Mouse (Mus musculus): ENCODE results near the gene Prkcb.

The Prkcb gene

GRCm38 (mm10) chr7:122584421-122585151 lies 296.0 kb downstream of the Prkcb start:
- DNase-seq (ENCODE audit: low spot score in 2 of 2) = no peak

DNA sequence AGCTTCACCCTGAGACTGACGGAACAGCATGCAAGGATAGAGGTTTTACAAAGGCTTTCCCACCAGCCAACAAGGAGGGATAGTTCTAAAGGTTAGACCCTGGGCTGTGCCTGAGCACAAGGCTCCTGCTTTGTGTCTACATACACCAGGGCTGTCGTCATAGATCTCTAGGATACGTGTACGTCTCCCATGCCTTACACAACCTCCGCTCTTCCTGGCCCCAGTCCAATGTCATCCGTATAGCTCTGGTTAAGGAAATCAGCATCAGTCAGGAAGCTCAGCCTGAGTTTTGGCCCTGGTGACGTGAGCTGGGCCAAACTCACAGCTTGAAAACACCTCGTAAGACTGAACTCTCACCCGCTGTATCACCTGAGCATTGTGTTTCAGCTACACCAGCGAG lies 307.3 kb downstream of the Prkcb start:
- no peak for DNase-seq (ENCODE audit: low spot score in 2 of 2)

GRCm38 (mm10) chr7:122596596-122597170 lies 308.1 kb downstream of the Prkcb start:
- no peak for DNase-seq (ENCODE audit: low spot score in 2 of 2)

- DNase-seq (ENCODE audit: low spot score in 2 of 2) = no peak
Observed at GRCm38 (mm10) chr7:122597313-122597712, 308.8 kb downstream of the Prkcb start.

DNA sequence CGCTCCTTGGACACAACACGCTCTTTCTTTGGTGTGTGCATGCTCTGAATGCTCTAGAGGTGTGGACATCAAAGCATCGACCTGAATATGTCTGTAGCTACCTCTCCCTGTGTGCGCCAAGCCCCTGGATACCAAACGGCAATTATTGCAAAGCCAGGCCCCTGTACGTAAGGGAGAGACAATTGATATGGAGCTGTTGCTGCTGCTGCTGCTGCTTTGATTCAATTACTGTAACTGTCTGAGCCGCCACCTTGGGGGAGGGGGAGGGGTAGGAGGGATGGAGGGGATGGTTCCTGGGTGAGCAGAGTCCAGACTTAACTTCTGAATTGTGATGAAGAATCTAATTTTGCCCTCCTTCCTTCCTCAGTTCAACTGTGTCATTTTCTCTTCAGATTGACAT lies 312.3 kb downstream of the Prkcb start:
- no peak for DNase-seq (ENCODE audit: low spot score in 2 of 2)

GRCm38 (mm10) chr7:122605066-122605465 lies 316.5 kb downstream of the Prkcb start:
- DNase-seq (ENCODE audit: low spot score in 2 of 2) = peak in 1 of 2 experiments; percentile 18

- DNase-seq (ENCODE audit: low spot score in 2 of 2) = no peak
Observed at GRCm38 (mm10) chr7:122609420-122609819, 320.9 kb downstream of the Prkcb start.

DNA sequence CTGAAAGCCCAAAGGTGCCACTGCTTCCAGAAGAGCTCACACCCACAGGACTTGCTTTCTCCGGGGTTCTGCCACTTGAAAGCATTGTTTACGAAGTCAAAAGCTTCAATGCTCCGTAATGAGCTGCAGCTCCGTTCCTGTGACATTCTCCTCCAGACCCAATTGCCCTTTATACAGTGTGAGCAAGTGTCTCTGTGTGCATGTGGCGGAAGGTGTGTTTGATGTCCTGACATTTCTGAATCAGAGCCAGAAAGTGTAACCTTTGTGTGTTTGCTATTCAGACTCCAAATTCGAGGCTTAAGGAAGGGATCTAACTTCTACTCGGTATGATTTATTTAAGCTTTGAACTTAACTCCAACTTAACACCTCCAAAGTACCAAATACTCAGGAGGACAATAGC lies 321.6 kb downstream of the Prkcb start:
- no peak for DNase-seq (ENCODE audit: low spot score in 2 of 2)

- no peak for DNase-seq (ENCODE audit: low spot score in 2 of 2)
Observed at GRCm38 (mm10) chr7:122613876-122614275, 325.3 kb downstream of the Prkcb start.

DNA sequence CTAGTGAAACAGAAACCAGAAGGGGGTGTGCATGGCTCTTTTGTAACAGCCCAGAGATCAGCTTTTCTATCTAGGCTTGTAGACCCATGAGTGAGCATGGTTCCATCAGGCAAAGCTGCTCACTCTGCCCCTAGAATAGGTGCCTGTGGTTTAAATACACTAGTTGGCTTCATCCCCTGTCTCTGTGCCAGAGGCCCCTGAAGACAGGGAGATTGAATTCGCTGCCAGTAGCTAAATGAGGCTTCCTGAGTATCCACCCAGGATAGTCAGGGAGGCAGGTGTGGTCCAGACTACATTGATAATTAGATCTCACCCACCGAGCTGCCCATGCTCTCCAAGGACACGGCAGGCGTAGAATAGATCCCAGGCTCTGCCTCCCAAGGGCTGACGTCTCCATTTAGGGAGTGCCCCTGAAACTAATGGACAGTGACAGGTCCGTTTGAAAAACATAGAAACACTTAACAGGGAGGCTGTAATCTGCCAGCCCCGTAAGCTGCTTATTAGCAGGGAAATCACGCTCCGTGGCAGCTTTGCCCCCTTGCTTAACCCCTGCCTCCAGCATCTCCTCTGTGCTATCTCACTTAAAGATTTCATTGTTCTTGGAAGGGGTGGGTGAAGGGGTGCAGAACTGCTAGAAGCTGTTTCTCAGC lies 333.7 kb downstream of the Prkcb start:
- DNase-seq (ENCODE audit: low spot score in 2 of 2) = no peak

GRCm38 (mm10) chr7:122623753-122624152 lies 335.2 kb downstream of the Prkcb start:
- no peak for DNase-seq (ENCODE audit: low spot score in 2 of 2)

DNA sequence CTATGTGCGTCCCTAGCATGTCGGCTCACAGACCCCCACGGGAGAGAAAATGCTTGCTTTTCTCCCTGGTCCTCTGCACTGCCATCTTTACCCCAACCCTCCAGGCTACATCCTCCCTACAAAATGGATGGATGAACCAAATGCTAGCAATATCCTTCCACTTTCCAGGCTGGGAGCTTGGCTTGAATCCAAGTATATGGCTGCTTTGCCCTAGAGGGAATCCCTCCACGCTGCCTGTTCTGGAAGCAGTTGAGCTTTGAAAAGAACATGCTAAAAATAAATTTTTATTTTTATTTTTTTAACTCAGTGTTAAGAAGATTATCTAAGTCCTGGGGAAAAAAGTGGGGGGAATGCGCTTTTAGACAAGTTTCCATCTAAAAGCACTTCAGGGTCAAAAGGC lies 339.5 kb downstream of the Prkcb start:
- no peak for DNase-seq (ENCODE audit: low spot score in 2 of 2)

- DNase-seq (ENCODE audit: low spot score in 2 of 2) = no peak
Observed at GRCm38 (mm10) chr7:122630386-122630785, 341.8 kb downstream of the Prkcb start.

DNA sequence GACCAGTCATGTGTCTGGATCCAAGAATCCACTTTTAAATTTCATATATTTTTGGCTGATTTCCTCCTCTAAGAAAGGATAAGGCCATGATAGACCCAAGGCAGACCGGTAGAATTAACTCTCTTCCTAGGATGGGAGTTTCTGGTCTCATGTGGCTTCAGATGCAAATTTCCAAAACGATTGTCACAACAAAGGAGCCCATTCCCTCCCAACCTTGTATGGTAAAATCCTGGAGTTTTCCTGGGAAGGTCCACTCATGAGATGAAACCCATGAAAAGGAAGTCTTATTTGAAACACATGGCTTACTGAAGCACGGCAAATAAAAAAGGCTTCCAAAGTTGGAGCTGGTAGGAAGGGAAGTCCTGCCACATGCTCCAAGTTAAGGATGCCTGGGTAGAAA lies 342.6 kb downstream of the Prkcb start:
- DNase-seq (ENCODE audit: low spot score in 2 of 2) = no peak

DNA sequence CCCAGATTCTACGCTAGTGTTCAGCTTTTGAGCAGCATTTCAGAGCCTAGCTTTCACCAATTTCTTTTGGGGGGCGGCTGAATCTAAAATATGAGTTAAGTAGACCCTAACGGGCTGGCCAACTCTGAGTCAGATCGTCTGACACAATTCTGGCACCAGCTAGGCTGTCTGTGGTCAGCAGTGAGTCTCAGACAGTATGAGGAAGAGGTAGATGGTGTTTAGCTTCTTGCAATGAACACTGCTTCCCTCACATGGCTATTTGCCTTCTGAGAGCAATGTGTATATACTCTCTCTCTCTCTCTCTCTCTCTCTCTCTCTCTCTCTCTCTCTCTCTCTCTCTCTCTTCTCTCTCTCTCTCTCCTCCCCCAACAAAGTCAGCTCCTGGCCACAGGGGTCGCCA lies 344.4 kb downstream of the Prkcb start:
- DNase-seq (ENCODE audit: low spot score in 2 of 2) = peak in 1 of 2 experiments; percentile 19

- DNase-seq (ENCODE audit: low spot score in 2 of 2) = no peak
Observed at GRCm38 (mm10) chr7:122633463-122633862, 344.9 kb downstream of the Prkcb start.

DNA sequence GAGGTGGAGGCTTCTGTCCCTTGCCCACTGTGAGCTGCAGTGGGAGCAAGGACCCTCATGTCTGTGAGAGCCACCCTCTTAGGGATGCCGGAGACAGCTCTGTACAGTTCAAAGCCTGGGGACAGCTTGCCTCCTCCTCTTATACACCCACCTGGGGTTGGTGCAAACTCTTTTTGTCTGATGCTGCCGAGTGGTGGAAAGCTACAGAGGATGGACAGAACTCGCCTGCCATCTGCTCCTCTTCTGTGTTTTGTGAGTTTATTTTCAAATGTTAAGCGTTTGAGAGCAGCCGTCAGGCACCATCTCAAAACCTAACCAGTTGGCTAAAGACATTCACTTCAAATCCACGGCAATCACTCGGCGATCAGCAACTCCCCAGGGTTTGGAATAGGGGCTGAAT lies 355.1 kb downstream of the Prkcb start:
- DNase-seq (ENCODE audit: low spot score in 2 of 2) = no peak

DNA sequence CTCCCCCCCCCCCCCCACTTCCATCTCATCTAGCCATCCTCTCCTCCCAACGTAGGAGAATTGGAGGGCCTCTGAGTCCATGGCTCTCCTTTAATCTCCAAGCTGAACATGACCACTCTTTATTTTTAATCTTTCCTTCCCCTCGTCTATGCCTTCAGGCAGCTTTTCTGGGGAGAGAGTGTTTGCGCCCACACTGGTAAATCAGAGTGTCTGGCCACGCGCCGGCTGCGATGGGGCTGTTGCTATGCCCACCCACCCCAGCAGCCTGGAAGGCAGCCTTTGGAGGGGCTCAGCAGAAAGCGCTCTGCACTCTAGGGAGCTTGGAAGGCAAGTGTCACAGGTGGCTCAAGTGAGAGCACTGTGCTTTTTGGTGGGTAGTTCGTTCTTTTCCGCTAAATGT lies 360.8 kb downstream of the Prkcb start:
- no peak for DNase-seq (ENCODE audit: low spot score in 2 of 2)

- DNase-seq (ENCODE audit: low spot score in 2 of 2) = no peak
Observed at GRCm38 (mm10) chr7:122652523-122652922, 364.0 kb downstream of the Prkcb start.

GRCm38 (mm10) chr7:122656671-122657070 lies 368.1 kb downstream of the Prkcb start:
- DNase-seq (ENCODE audit: low spot score in 2 of 2) = no peak

DNA sequence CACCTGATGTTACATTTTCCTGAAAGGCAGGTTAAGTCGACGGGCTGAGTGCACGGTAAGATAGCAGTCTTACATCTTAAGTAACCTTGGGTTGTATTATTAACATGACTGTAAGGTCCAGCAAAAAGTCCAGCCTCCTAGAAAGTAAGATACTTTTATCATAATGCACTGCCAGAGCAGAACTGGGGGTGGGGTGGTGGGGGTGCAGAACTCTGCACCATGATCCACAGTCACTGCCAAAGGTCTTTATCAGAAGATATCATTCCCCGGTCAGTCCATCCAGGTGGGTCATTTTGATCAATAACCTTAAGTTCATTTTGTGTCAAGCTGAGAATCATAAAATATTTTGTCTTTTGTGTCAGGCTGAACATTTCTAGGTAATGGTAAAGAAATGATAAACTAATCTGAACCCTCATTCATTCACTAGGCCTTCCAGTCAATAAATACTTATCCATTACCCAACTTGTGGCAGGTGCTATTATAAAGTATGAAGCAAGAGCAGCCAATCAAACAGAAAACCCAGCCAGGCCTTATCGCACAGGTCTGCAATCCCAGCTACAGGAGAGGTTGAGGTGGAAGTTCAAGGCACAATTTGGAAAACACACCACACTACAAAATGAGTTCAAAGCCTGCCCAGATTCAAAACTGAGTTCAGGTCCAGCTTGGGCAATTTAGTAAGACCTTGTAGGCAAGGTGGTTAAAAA lies 369.0 kb downstream of the Prkcb start:
- DNase-seq (ENCODE audit: low spot score in 2 of 2) = no peak

DNA sequence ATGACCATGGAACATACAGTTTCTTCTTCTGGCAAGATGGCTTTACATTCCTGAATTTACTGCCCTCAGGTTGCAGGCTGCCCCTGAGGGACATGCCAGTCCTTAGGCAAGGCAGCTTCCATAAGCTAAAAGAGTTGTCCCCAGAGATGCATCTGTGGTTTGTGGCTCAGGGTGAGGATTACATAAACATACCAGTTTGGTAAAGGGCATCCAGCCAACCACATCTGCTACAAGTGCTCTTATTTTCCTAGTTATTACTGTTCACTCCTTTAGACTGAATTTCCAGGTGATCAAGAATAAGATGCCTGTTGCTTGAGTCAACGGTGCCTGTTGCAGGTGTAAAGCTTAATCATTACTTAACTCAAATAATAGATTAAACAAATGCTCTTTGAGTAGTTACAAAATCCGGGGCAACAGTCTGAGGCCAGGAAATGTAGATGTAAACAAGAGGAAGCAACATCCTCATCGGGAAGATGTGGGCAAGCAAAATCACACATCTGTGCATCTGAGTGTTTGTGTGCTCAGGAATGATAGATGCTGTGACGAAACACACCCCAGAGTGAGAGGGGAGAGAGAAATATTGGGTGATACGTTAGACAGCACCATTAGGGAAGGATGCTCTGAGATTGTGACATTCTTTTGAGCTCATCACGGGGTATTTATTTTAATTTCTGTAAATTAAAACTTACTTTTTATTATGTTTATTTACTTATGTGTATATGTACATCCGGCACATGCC lies 376.9 kb downstream of the Prkcb start:
- no peak for DNase-seq (ENCODE audit: low spot score in 2 of 2)

Measured in spleen, postnatal 10 days (tissue).